Mouse (Mus musculus) gastrocnemius, adult 2 months (tissue): Measurements from ENCODE around the gene Hist1h3g. TPM values are rescaled to one million over a fixed set of nuclear protein-coding genes. Genes with fewer than 3 reads are reported as not detected.
"Not testable (repeated sequence)": the region's sequence is repeated elsewhere in the genome, so short reads cannot be mapped to it uniquely, and the experiment has no call there.

ENCODE experiments used
- DNase-seq: peaks from one replicate; pipeline ENCODE4 v3.0.0; 2022
- H3K27ac ChIP-seq: fragments of 200-600 bp; 2 replicates; pipeline ENCODE4 v1.8.1; 2022; ENCODE audit warnings: mild to moderate bottlenecking
- H3K4me3 ChIP-seq: fragments of 200-600 bp; 2 replicates; pipeline ENCODE4 v1.8.1; 2022; ENCODE audit warnings: mild to moderate bottlenecking, moderate library complexity
- CTCF ChIP-seq: fragments of 200-600 bp; IDR thresholded peaks from 2 replicates; pipeline ENCODE4 v1.8.1; 2022; ENCODE audit warnings: antibody characterized with exemption, mild to moderate bottlenecking, moderate library complexity
- intact Hi-C: fragments of 180-260 bp; cut with DNase I; formaldehyde crosslinking; loops from one replicate; pipeline ENCODE4 v1.15.1; 2025
- total RNA-seq, 2 experiments: library from RNA; stranded (reverse); gene quantifications; 2 replicates each; pipeline ENCODE4 v1.2.3; 2021

The Hist1h3g gene
- total RNA-seq, 2 experiments from 2014 or later: not detected

GRCm38 (mm10) chr13:23562699-23563462 lies 27.7 kb downstream of the Hist1h3g start:
- DNase-seq: no peak
- intact Hi-C loops: loop anchor here (10.0 kb wide), 1 partner anchor 172 kb away; the partner anchor contains the start of gene Hist1h1c
- peak; percentile 58 for TF ChIP-seq CTCF

GRCm38 (mm10) chr13:23564482-23564881 lies 29.3 kb downstream of the Hist1h3g start:
- no peak overlapping the region for H3K27ac ChIP-seq
- no peak for DNase-seq
- no peak overlapping the region for H3K4me3 ChIP-seq
- intact Hi-C loops: loop anchor here (10.0 kb wide), 1 partner anchor 170 kb away; the partner anchor contains the start of gene Hist1h1c
- TF ChIP-seq CTCF: no peak

More at GRCm38 (mm10) chr13:23562699-23563462, 27.7 kb downstream of the Hist1h3g start:
- peak overlapping the region; percentile 86 for H3K4me3 ChIP-seq
- H3K27ac ChIP-seq: peak overlapping the region; percentile 98

GRCm38 (mm10) chr13:23570261-23571021 lies 35.2 kb downstream of the Hist1h3g start:
- H3K27ac ChIP-seq: peak overlapping the region; percentile 92
- H3K4me3 ChIP-seq: peak overlapping the region; percentile 70
- intact Hi-C loops, DNase-seq: not testable (repeated sequence)
- peak; percentile 5; the same call in 1 of the 2 replicates for TF ChIP-seq CTCF

GRCm38 (mm10) chr13:23571022-23571503 lies 35.8 kb downstream of the Hist1h3g start, which contains the start of the genes Hist1h2ae and Hist1h2bg:
TSS of gene Hist1h2ae (minus strand) at chr13:23571220.
TSS of gene Hist1h2bg (plus strand) at chr13:23571396.
- intact Hi-C loops: no loop called here
- no peak for TF ChIP-seq CTCF
- peak; percentile 50 for DNase-seq
- Histone ChIP-seq H3K27ac (peak within 1 kb of the TSS; percentile 92), H3K4me3 (peak within 1 kb of the TSS; percentile 70)

DNA sequence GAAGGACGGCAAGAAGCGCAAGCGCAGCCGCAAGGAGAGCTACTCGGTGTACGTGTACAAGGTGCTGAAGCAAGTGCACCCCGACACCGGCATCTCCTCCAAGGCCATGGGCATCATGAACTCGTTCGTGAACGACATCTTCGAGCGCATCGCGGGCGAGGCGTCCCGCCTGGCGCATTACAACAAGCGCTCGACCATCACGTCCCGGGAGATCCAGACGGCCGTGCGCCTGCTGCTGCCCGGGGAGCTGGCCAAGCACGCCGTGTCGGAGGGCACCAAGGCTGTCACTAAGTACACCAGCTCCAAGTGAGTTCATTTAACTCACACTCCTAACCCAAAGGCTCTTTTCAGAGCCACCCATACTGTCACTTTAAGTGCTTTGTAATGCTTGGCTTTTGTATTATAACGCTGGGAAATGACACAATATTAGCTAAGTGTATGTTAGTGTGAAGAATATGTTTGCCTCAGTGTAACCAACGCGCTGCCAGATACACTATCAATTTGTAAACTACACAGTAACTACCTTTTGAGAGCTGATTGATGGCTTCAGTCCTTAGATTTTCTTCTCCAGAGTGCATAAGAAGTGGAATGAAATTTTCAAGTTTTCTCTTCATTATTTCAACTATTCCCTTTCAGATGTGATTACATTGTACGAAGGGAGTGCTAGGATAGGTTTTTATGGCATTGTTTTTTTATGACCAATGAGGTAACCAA lies 36.4 kb downstream of the Hist1h3g start:
- intact Hi-C loops, DNase-seq: not testable (repeated sequence)
- peak overlapping the region; percentile 70 for H3K4me3 ChIP-seq
- peak overlapping the region; percentile 92 for H3K27ac ChIP-seq

- TF ChIP-seq CTCF: no peak
- peak overlapping the region; percentile 70 for H3K4me3 ChIP-seq
- intact Hi-C loops: no loop called here
- no peak for DNase-seq
- H3K27ac ChIP-seq: 0 out of 2 replicates have a peak overlapping the region, but pooled peaks have one; percentile 68
These were observed 37.2 kb downstream of the Hist1h3g start for GRCm38 (mm10) chr13:23572218-23573033.

DNA sequence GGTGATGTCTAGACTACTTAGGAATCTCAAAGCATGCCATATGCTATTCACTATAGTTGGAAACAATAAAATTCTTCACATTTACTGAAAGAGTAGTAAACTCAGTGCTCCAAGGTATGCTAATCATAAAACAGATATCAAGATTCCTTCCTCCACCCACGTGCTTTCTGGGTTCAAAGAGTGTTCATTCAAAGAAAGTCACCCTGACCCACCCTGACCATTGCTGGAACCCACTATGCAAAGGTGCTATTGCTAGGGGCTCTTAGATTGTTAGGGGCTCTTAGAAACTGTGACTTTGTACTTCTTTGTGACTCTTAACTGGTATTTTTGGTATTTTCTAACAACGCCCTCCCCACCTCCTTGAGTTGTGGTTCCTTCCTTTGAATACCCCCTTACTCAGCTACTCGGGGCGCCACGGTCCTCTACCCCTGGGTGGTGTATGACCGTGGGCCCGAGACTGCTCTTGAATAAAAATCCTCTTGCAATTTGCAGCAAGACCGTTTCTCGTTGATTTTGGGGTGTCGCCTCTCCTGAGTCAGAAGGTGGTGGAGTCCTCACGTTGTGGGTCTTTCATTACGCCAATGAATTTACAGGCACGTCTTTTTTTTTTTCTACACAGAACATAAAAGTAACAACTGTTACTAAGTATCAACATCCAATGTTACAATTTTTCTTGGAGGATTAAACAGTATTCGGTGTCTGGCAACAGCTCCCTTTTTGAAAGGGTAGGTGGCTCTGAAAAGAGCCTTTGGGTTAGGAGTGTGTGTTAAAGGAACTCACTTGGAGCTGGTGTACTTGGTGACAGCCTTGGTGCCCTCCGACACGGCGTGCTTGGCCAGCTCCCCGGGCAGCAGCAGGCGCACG lies 38.0 kb downstream of the Hist1h3g start:
- peak overlapping the region; percentile 70 for H3K4me3 ChIP-seq
- intact Hi-C loops, H3K27ac ChIP-seq, DNase-seq: not testable (repeated sequence)

DNA sequence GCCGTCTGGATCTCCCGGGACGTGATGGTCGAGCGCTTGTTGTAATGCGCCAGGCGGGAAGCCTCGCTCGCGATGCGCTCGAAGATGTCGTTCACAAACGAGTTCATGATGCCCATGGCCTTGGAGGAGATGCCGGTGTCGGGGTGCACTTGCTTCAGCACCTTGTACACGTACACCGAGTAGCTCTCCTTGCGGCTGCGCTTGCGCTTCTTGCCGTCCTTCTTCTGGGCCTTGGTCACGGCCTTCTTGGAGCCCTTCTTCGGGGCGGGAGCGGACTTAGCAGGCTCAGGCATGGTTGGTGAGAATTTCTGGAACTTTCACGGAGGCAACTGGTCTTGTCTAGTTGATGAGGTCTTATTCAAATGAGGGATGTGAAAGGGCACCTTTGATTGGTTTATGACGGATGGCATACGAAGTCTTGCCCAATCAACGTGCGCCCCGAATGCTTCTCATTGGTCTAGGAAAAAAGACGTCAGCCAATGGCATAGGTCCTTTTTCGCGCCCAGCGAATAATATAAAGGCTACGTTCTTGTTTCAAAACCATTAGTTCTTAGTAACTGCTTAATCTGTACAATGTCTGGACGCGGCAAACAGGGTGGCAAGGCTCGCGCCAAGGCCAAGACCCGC lies 38.8 kb downstream of the Hist1h3g start, which contains the start of the genes Hist1h2bf and Hist1h2ad:
TSS of gene Hist1h2bf (minus strand) at position 299 of the 627 bp plus-strand sequence.
TSS of gene Hist1h2ad (plus strand) at position 484 of the 627 bp plus-strand sequence.
- DNase-seq: peak; percentile 84
- H3K27ac ChIP-seq: peak within 1 kb of the TSS; percentile 83
- H3K4me3 ChIP-seq: peak within 1 kb of the TSS; percentile 70
- intact Hi-C loops: not testable (repeated sequence)

DNA sequence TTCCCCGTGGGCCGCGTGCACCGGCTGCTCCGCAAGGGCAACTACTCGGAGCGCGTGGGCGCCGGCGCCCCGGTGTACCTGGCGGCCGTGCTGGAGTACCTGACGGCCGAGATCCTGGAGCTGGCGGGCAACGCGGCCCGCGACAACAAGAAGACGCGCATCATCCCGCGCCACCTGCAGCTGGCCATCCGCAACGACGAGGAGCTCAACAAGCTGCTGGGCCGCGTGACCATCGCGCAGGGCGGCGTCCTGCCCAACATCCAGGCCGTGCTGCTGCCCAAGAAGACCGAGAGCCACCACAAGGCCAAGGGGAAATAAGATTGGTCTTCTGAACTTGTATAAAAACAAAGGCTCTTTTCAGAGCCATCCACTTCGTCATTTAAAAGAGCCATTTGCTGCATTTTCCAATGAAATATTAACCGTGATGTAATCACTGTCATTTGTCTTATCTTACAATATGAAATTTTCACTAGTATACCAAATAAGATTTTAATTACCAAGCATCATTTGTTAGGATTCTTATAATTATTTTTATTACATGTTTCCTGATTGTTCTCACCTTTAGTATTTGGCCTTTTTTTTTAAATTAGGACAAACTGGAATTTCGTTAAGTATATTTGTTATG lies 39.4 kb downstream of the Hist1h3g start:
- intact Hi-C loops, DNase-seq: not testable (repeated sequence)
- Histone ChIP-seq H3K27ac (peak overlapping the region; percentile 83), H3K4me3 (peak overlapping the region; percentile 70)
